Mouse (Mus musculus): ENCODE data around the gene Ssbp1.

The Ssbp1 gene

DNA sequence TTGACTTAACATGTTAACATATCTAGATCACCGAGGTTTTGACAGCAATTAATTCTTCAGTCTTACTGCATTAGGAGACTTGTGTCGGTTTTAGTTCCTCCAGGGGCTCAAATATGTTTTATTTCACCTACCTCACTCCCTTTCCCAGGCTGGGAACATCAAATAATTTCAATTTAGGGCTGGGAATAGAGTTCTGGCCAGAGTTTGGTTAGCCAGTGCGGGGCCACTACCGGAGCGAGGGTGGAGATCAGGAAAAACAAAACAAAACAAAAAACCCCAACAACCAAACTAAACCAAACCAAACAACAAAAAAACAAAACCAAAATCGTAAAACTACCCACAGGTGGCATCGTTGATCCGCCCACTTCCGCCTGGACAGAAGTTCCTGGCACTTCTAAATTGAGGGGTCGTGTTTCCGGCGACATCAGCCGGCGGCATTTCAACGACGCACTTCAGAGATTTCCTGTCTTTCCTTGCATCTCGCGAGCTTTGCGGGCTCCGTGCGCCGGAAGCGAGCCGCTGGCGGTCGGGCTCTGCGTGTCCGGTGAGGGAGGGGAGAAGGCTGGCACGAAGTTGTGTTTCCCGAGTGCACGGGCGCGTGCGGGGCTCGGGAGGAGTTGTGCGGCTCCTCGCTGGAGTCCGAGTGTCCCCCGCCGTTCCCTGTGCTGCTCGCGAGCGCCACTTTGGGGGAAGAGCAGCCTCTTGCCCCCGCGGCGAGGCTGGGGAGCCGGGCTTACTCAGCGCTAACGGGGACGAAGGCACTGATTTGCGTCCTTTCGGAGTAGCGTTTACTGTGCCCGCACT is at the start of gene Ssbp1:
Gene Ssbp1, plus strand, starts transcription at position 437 of the 804 bp plus-strand sequence.
- DNase-seq (ENCODE audit: low read depth, low spot score): peak; percentile 96

DNA sequence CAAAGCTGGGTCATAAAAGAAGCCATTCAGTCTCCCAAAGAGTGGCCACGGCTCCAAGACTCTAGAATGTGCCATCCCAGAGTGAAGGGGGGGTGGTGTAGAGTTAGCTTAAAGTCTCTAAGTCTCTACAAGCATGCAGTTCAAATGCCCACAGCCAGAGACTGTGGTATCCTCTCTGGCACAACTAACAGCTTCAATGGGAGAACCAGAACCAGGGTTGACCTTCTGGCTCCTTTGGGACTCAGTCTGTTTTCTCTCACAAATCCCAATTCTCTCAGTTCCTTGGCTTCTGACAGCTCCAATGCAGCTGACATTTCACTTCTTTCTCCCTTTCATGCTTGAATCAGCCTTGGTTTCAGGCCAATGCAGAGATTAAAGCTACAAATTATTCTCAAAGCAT is 48.1 kb upstream of the Ssbp1 start:
- no peak for DNase-seq (ENCODE audit: low read depth, low spot score)

DNA sequence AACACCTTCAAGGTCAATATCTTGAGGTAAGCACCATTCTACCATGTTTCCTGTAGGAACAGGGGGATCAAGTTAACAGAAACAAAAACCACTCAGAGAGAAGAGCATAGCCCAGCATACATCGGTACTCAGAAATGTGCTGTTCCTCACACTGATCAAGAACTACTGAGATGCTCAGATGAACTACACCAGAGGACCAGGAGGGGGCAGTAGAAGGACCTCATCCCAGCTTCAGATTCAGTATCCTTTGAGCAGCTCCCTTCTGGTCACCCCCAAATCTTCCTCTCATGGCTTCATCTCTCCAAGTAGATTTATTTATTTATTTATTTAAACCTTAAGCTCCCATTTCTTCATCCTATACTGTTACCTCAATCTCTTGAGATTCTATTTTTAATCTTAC is 47.4 kb upstream of the Ssbp1 start:
- DNase-seq (ENCODE audit: low read depth, low spot score): peak; percentile 84

DNA sequence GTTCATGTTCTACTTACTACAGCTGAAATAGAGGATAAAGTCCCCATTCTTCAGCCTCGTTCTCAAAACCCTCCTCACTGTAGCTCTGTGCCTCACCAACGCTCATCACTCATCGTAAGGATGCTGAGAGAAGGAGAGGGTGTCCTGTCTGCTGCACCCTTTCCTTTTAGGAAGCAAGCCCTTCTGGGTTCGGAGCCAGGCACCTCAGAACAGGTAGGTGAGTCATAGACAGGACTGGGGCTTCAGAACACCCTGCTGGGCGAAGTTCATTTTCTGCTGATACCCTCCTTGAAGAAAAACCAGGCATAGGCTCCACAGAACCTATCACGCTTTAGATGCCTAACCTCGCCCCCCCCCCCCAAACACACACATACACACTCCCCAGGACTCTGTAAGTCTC is 43.7 kb upstream of the Ssbp1 start:
- DNase-seq (ENCODE audit: low read depth, low spot score): no peak

DNA sequence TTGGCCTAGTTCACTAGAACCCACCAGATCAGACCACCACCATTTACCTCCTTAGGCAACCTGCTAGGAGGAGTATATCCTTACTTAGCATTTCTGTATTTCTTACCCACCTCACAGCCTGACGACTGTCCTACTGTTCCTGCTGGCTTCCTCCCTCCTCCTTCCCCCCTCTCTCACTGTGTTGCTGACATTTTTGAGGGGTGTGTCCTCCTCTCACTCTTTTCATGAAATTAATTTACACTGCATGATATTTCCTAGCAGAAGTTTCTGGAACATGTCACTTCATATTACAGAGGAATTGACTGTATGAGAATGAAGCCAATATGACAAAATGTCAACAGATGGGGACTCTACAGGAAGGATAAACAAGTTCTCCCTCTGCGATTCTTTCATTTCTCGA is 42.5 kb upstream of the Ssbp1 start:
- no peak for DNase-seq (ENCODE audit: low read depth, low spot score)

DNA sequence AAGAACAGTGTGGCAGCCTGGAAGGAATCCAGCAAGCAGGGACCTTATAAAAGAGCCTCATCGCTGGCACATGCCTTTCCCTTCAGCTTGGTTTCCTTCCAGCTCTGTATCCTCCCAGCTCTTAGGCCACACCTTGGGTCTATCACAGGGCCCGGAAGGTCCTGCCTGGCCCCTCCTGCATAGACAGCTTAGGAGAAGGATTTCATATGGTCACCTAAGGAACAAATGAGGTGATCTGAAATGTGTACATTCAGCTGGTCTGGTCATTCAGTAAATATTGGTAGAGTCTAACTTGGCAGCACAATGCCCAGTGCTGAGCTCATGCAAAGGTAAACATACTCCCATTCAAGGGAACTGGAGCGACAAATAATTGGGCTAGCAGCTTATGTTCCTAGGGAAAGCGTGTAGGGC is 41.6 kb upstream of the Ssbp1 start:
- DNase-seq (ENCODE audit: low read depth, low spot score): no peak

DNA sequence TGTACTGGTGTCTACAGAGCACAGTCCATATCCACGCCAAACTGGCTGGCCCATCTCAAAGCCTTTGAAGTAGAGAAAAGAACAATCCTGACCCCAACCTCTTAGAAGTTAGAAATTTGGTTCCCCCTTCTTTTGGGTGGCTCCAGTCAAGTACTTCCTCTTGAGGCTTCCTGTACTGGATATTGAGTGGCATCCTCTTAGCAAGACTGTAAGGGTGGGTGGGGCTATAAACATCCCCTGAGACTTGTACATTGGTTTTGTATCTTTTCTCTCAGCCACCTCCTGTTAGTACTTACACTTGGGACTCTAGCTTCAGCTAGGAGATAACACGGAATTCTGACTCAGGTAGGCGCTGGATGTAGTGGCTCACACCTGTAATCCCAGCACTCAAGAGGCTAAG is 40.9 kb upstream of the Ssbp1 start:
- DNase-seq (ENCODE audit: low read depth, low spot score): peak; percentile 31

DNA sequence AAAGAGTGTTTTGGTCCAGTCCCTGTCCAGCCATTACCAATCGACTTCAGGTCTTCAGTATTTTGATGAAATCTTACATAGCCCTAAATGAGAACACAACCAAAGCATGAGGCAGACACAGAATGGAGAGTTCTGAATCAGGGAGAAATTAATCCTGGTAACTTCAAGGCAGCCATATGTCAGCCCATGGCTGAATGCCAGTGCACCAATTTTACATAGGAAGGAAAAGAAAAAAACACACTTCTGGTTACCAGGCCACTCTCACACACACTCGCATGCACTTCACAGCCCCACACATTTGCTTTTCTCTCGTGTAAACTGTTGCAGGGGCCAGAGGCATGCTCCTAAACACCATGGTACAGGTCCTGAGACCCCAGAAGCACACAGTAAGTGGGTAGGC is 40.3 kb upstream of the Ssbp1 start:
- no peak for DNase-seq (ENCODE audit: low read depth, low spot score)

DNA sequence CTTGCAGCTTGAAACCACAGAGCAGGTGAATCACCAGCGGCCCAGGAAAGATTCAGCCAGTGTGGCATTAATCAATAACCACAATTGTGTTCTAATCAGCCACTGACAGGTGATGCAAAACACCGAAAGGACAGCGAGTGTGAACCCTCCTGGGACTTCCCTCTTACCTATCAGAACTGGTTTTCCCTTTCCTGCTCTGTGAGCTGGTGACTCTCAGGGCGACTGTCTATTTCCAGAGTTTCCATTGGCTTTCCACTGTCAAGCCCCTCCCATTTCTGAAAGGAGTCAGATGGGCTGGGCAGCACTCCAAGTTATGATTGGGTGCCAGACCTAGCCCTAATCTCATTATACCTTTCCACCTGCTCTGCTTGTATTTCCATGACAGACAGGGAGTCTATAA is 39.8 kb upstream of the Ssbp1 start:
- DNase-seq (ENCODE audit: low read depth, low spot score): no peak

DNA sequence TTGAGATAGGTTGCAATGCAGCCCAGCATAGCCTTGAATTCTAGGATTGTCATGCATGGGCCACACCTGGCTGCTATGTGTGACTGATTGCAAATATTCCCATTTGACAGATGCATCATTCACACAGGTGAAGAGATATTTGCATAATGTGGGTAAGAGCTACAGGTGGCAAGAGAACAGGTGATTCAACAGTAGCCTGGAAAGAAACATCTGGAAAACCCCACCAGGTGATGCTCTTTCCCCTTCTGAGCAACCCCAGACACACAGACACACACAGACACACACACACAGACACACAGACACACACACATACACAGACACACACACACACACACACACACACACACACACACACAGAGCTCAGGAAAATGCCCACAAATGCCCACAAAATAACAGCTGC is 39.3 kb upstream of the Ssbp1 start:
- no peak for DNase-seq (ENCODE audit: low read depth, low spot score)

DNA sequence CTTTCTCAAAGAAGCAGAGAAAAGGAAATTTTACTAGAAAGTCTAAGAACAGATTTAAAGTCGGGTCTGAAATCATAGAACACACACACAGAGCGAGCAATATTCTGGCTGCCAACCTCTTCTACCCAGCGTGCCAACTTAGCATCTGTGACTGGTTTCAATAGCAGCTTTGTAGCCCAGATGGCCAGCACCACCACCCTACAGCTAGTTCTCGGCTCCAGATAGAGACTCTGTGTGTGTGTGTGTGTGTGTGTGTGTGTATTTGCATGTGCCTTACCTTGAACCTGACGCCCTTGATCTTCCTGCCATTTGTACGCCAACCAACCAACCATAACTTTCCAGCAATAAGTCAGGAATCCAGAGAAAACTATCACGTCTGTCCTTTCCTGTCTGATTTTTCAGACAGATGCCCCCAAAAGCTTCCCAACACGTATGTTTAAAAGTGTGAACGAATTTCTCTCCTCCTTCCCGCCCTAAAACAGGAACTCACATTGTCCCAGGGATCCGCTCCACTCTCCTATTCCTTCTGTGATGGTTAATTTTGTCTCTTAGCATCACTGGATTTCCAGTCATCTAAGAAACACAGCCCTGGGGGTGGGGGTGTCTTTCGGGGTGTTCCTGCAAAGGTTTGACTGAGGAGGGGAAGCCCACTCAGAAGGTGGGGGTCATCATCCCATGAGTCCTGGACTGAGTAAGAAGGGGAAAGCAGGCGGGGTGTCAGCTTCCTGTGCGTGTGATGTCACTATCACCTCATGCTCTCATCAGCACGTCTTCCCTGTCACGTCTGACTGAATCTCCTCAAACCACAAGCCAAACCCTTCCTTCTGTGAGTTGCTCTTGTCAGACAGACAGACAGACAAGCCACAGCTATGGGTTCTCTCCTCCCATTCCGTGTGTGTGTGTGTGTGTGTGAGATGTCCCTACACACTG is 38.5 kb upstream of the Ssbp1 start:
- DNase-seq (ENCODE audit: low read depth, low spot score): peak; percentile 34

DNA sequence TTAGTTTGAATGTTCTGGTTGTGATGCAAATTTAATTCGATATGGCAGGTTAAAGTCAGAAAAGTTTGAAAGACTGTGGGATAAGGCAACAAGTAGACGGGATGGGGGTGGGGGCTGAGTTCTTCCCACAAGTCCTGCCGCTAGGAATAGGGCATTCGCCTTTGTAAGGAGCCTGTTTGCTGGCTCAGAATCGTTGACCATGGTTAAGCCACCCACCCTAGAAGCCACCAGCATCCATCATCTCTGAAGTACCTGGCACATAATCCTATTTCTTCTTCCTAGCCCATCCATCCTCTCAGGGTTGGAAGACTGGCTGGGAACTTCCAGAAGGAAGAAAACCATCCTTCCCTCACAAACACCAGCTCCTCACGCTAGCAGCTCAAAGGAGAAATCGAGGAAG is 36.5 kb upstream of the Ssbp1 start:
- no peak for DNase-seq (ENCODE audit: low read depth, low spot score)

DNA sequence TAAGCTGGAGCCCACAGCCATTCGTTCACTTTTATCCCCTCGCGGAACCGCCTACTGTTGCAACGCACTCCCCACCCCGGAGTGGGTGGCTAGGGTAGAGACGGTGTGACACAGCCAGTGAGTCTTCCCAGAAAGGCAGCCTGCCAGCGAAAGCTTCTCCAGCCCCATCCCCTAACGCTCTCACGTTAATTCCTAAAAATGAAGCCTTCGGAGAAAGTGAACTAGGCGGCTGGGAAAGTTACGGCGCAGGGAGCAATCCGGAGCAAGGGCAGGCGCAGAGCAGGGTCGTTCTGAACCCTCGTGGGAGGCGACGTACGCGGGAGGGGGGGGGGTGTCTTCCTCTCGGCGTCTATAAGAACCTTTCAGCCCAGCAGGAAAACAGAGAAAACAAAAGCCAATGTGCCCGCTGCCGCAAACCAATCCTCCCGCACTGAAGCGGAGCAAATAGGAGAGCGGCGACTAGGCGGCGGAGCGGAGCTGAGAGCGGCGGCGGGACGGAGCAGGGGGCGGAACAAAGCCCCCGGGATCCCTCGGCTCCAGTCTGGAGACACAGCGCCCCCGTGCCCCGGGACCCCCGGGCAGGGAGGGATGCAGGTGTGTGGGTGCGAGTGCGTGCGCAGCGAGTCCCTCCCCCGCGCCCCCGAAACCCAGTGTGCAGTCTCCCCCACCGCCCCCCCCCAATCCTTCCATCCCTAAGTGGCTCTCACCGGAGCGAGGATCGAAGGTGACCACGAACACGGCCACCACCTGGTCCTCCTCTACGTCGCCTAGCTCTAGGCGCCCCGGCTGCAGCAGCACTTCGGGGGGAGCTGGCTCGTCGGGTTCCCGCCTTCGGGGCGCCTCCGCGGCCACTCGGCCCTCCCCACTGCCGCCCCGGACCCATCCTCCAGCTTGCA is 35.8 kb upstream of the Ssbp1 start:
- DNase-seq (ENCODE audit: low read depth, low spot score): peak; percentile 60

DNA sequence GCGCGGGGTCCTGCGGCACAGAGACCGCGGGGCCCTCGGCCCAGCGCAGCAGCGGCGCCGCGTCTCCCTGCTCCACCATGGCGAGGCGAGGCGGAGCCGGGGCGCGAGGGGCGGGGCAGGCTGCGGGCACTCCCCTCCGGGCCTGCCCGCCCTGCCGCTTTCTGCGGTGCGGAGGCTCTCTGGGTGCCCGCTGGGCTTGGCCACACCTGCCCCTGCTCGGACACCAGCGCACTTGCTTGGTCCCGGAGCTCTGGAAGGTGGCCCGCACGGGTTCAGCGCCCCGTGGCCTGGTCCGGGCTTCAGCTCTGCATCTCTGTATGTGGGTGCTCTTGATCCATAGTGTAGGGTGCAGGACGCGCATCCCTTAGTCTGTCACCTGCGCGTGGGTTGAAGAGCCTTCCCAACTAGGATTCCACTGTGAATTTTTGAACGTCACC is 35.1 kb upstream of the Ssbp1 start, which contains the start of gene E330009J07Rik:
Gene E330009J07Rik, minus strand, starts transcription at position 89 of the 437 bp plus-strand sequence.
- peak; percentile 87 for DNase-seq (ENCODE audit: low read depth, low spot score)

DNA sequence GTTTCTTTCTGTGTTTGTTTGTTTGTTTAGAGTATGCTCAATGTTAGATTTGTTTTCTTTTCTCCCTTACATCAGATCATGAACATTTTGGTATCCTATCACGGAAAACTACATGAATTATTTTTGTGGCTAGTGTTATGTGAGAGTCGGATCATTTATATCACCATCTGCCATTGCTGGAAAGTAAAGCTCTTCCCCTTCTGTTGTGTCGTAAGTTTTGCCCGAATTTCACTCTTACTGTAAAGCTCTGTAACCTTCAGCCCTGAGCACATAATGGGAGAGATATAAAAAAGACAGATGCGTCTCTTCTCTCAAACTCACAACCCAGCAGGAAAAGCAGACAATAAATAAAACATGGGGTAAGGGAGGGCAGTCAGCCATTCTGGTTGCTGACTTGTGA is 32.2 kb upstream of the Ssbp1 start, which contains the start of gene Wee2:
Gene Wee2, plus strand, starts transcription at position 153 of the 400 bp plus-strand sequence.
- DNase-seq (ENCODE audit: low read depth, low spot score): no peak

DNA sequence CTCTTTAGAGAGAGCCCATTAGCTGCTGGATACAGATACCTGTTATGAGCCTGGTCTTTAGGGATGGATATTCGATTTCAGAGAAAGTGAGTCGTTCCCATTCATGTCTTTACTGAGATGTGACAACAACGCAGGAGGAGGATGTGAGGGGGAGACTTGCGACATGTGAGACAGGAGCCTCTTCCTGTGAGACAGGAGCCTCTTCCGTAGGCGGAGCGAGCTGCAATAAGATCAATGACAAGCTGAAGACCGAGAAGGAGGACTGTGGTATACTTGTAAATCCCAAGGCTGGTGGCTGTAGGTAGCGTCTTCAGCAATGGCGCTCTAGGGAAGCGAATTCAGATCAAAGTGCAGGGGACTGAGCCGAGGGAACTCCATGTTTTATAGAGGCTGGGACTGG is 31.4 kb upstream of the Ssbp1 start:
- DNase-seq (ENCODE audit: low read depth, low spot score): peak; percentile 83

DNA sequence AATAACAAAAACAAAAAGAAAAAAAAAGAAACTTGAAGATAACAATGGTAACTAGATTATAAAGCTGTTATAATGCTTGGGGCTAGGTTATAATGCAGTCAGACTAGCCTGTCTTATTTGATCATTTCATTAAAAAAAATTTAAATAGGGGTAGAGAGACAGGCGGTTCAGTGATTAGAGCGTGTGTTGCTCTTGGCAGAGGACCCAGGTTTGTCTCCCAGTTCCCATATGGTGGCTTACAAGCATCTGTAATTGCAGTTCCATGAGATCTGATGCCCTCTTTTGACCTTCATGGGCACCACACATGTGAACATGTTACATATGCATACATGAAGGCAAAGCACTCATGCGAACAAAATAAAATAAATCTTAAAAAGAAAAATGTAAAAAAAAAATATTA is 29.9 kb upstream of the Ssbp1 start:
- no peak for DNase-seq (ENCODE audit: low read depth, low spot score)

DNA sequence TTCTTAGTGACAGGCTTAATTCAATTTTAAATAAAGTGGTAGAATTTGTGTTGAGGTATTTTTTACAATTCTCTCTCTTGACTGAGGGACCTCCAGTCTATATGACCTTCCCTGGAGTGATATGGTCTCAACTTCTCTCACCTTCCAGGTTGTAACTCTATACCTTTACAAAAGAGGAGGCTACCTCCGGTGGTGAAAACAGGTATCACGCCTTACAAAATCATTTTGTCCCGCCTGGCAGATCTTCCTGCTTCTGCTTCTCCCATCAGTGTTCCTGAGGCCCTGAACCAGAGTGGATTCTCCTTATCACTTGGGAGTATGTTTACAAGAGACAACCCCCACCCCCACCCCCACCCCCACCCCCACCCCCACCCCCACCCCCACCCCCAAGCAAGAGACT is 29.4 kb upstream of the Ssbp1 start:
- DNase-seq (ENCODE audit: low read depth, low spot score): peak; percentile 52

DNA sequence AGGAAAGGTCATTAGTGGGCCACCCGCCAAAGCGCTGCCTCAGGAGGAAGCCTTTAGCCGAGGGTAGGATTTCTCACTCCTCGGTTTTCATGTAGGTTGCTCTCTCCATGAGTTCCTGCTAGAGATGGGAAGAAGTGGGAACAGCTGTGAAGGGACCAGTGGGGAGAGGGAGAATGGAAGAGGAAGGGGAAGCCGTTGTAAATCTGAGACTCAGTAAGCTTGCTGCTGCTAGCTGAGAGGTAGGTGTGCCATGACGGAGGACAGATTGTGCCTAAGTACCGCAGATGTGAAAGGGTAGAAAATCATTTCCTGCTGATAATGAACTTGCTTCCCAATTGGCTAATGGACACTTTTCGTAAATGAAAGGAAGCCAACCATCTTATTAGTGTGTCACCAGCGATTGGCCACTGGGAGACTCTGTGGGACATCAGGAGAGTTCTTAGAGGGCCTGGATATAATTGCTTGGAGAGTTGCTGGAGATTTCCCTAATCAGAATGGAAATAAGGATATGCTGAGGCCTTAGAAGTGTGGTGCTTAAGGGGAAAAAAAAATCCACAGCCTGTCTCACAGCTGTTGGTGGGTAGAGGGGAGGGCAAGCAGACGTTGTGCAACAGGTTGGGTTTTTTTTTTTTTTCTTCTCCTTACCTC is 27.7 kb upstream of the Ssbp1 start:
- DNase-seq (ENCODE audit: low read depth, low spot score): no peak

DNA sequence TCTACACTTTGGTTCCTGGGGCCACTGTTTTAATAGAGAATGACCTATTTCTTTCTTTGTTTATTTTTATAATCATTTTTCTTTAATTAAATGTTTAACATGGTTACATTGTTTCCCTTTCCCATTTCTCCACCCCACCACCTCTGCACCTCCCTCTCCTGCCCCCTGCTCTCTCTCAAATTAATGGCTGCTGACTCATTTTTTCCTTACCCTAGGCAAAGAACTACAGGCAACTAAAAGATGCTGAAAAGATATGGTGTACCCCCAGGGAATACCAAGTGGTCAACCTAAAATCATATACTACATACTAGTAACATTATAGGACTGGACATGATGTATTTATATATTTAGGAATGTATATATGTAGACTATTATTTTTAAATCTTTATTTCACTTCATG is 22.5 kb upstream of the Ssbp1 start:
- DNase-seq (ENCODE audit: low read depth, low spot score): no peak

Measured in CD4-positive, CD25-positive, alpha-beta regulatory T cell, adult 2 months (primary cell).